Mouse (Mus musculus) G1E (cell line): Measurements from ENCODE around the gene Btg1. TPM values are rescaled to one million over a fixed set of nuclear protein-coding genes. Genes with fewer than 3 reads are reported as not detected.

Experiments
- ATAC-seq: 2 replicates; pipeline ENCODE4 v1.8.0; 2016; ENCODE audit warnings: mild to moderate bottlenecking; ENCODE audit not compliant: insufficient number of reproducible peaks, poor library complexity, low FRiP score, severe bottlenecking; ENCODE audit errors: extremely low read depth
- DNase-seq: peaks from one replicate; pipeline ENCODE4 v3.0.0; 2012; ENCODE audit warnings: low spot score
- H3K27me3 ChIP-seq: 2 replicates; pipeline ENCODE4 v1.6.1; 2012; ENCODE audit warnings: mild to moderate bottlenecking, low read length, inconsistent platforms; ENCODE audit not compliant: insufficient read depth
- H3K36me3 ChIP-seq: replicated peaks from 2 replicates; pipeline ENCODE3; 2012; ENCODE audit warnings: mild to moderate bottlenecking, inconsistent platforms
- H3K4me1 ChIP-seq: 2 replicates; pipeline ENCODE4 v1.6.1; 2012; ENCODE audit warnings: low read depth, low read length, inconsistent platforms, mixed read lengths; ENCODE audit not compliant: insufficient read depth
- H3K4me3 ChIP-seq: 2 replicates; pipeline ENCODE4 v1.5.1; 2012; ENCODE audit warnings: low read depth, mild to moderate bottlenecking, inconsistent platforms, low read length, moderate library complexity, mixed read lengths
- H3K9me3 ChIP-seq: replicated peaks from 2 replicates; pipeline ENCODE4 v1.6.1; 2012; ENCODE audit warnings: inconsistent platforms
- CTCF ChIP-seq: IDR thresholded peaks from 2 replicates; pipeline ENCODE4 v1.5.1; 2012; ENCODE audit warnings: low read depth, low read length, inconsistent platforms, mixed read lengths
- GATA1 ChIP-seq: IDR thresholded peaks from 2 replicates; pipeline ENCODE4 v1.6.1; 2012; ENCODE audit warnings: borderline replicate concordance, low read length, inconsistent platforms, mixed read lengths
- GATA2 ChIP-seq: IDR thresholded peaks from 2 replicates; pipeline ENCODE4 v1.6.1; 2012; ENCODE audit warnings: low read depth, low read length, inconsistent platforms, borderline replicate concordance
- POLR2AphosphoS5 ChIP-seq: IDR thresholded peaks from 2 replicates; pipeline ENCODE4 v1.6.1; 2012; ENCODE audit warnings: low read depth, low read length, inconsistent platforms; ENCODE audit not compliant: insufficient replicate concordance
- TAL1 ChIP-seq: conservative IDR thresholded peaks from 2 replicates; pipeline ENCODE4 v1.6.1; 2012; ENCODE audit warnings: low read depth, low read length, inconsistent platforms, mixed read lengths
- polyA plus RNA-seq: library from polyadenylated mRNA; stranded (reverse); fragments of >175 nt; gene quantifications from 2 replicates; pipeline ENCODE4 v1.2.3, GENCODE M21; 2012
- total RNA-seq, 2 experiments: library from RNA; stranded (forward) in 1 of 2; stranded (reverse) in 1 of 2; fragments of 200-1000 nt in 1 of 2; fragments of >200 nt in 1 of 2; fragmentation: Nextera tagmentation in 1 of 2; gene quantifications; 2 replicates each; pipeline ENCODE4 v1.2.3; 2014 to 2017

Btg1 gene
- total and polyA plus RNA-seq, 3 experiments: 8.0 to 19.4 (median 11.0) TPM

GRCm38 (mm10) chr10:96624406-96624805 is 7.6 kb downstream of the Btg1 start:
- H3K9me3 ChIP-seq: no peaks in the 10 kb centered on the region
- DNase-seq (no peak), ATAC-seq (no peak)
- H3K27me3 ChIP-seq: no peaks in the 10 kb centered on the region
- peaks cover 39% of the 10 kb centered on the region for H3K4me1 ChIP-seq
- peaks cover 37% of the 10 kb centered on the region for H3K36me3 ChIP-seq
- TF ChIP-seq GATA2 (no peak), GATA1 (no peak), CTCF (no peak), POLR2AphosphoS5 (no peak), TAL1 (no peak)
- no peak overlapping the region for H3K4me3 ChIP-seq

GRCm38 (mm10) chr10:96625061-96625460 is 8.3 kb downstream of the Btg1 start:
- TF ChIP-seq GATA1 (no peak), TAL1 (no peak), POLR2AphosphoS5 (no peak), CTCF (no peak), GATA2 (no peak)
- DNase-seq: no peak
- H3K36me3 ChIP-seq: peaks cover 33% of the 10 kb centered on the region
- H3K27me3 ChIP-seq: no peaks in the 10 kb centered on the region
- H3K4me1 ChIP-seq: peaks cover 35% of the 10 kb centered on the region
- H3K4me3 ChIP-seq: no peak overlapping the region
- no peaks in the 10 kb centered on the region for H3K9me3 ChIP-seq
- peak; percentile 36; the same call in 1 of the 2 replicates for ATAC-seq

- ATAC-seq (peak; percentile 22; the same call in 1 of the 2 replicates), DNase-seq (no peak)
- Histone ChIP-seq H3K9me3 (no peaks in the 10 kb centered on the region), H3K4me3 (no peak overlapping the region), H3K4me1 (peaks cover 31% of the 10 kb centered on the region), H3K27me3 (no peaks in the 10 kb centered on the region), H3K36me3 (peaks cover 30% of the 10 kb centered on the region)
- no peak for TF ChIP-seq GATA1
- TF ChIP-seq CTCF: no peak
- TF ChIP-seq TAL1: no peak
- no peak for TF ChIP-seq GATA2
- no peak for TF ChIP-seq POLR2AphosphoS5
Measured at GRCm38 (mm10) chr10:96625682-96626081, 8.9 kb downstream of the Btg1 start.

- peaks cover 26% of the 10 kb centered on the region for H3K36me3 ChIP-seq
- ATAC-seq (no peak), DNase-seq (no peak)
- H3K4me3 ChIP-seq: no peak overlapping the region
- TF ChIP-seq GATA1 (no peak), TAL1 (no peak), GATA2 (no peak), POLR2AphosphoS5 (no peak), CTCF (no peak)
- peaks cover 26% of the 10 kb centered on the region for H3K4me1 ChIP-seq
- H3K27me3 ChIP-seq: no peaks in the 10 kb centered on the region
- H3K9me3 ChIP-seq: no peaks in the 10 kb centered on the region
Measured at GRCm38 (mm10) chr10:96626120-96626750, 9.4 kb downstream of the Btg1 start.

- no peak for TF ChIP-seq CTCF
- no peak for TF ChIP-seq GATA1
- no peak for TF ChIP-seq POLR2AphosphoS5
- no peak for TF ChIP-seq GATA2
- no peak for TF ChIP-seq TAL1
- no peaks in the 10 kb centered on the region for H3K27me3 ChIP-seq
- peaks cover 20% of the 10 kb centered on the region for H3K4me1 ChIP-seq
- H3K4me3 ChIP-seq: no peak overlapping the region
- H3K36me3 ChIP-seq: peaks cover 16% of the 10 kb centered on the region
- no peaks in the 10 kb centered on the region for H3K9me3 ChIP-seq
- ATAC-seq: no peak
- DNase-seq: no peak
Measured at GRCm38 (mm10) chr10:96627332-96627731, 10.5 kb downstream of the Btg1 start.

- Histone ChIP-seq H3K27me3 (no peaks in the 10 kb centered on the region), H3K4me3 (no peak overlapping the region), H3K36me3 (peaks cover 9% of the 10 kb centered on the region), H3K4me1 (peaks cover 20% of the 10 kb centered on the region), H3K9me3 (no peaks in the 10 kb centered on the region)
- TF ChIP-seq TAL1 (no peak), GATA1 (no peak), POLR2AphosphoS5 (no peak), CTCF (no peak), GATA2 (no peak)
- DNase-seq (no peak), ATAC-seq (no peak)
Measured at GRCm38 (mm10) chr10:96628100-96628912, 11.5 kb downstream of the Btg1 start.
